Mouse (Mus musculus) cerebellum, adult 11-12 months (tissue): ENCODE results near the gene Rffl.

Experiments used
- DNase-seq: peaks from one replicate; pipeline ENCODE4 v3.0.0; 2022

Rffl gene

GRCm38 (mm10) chr11:82871031-82871446 is at the start of gene Rffl:
Gene Rffl (minus strand): TSS chr11:82871210.
- DNase-seq = peak; percentile 88

DNA sequence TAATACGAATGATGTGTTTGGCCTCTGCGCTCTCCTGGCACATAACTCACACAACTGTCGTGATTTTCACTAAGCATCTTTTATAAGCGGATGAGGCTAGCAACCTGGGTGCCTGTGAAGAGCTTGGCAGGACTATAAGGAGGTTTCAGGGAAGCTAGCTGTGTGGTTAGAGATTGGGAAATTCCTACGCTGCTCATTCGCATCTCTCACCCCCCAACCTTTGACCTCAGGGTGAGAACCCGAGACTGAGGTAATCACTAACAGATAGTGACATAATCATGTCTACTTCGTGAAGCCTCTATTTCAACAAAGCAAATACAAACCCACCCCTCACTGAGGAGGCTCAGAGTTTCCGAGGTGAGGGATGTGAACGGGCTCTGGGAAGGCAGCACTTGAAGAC is 49.8 kb upstream of the Rffl start:
- DNase-seq = no peak

DNA sequence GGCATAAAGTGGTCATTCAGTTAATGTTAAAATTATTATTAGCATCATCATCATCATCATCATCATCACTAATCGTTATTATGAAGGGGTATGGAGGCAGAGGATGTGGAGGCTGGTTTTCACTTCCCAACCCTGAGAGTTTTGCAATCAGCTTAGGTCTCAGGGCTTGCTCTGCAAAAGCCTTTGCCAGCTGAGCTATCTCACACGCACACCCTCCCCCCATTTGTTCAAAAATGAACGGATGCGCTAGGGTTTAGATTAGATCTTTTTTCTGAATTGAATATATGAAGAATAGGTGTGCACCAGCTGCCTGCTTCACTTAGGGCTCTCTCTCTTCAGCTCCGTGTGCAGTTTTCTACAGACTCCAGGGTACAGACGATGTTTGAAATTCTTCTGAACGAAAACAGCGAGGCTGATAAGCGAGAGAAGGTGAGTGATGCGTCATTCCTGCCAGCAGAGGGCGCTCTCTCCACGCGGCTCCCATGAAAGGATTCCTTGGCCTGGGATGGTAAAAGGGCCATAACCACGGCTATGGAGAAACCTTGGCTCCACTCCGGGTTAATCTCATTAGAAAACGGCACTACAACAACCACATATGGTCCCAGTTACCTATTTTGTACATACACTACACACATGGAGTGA is 43.8 kb upstream of the Rffl start:
- DNase-seq = peak; percentile 50

DNA sequence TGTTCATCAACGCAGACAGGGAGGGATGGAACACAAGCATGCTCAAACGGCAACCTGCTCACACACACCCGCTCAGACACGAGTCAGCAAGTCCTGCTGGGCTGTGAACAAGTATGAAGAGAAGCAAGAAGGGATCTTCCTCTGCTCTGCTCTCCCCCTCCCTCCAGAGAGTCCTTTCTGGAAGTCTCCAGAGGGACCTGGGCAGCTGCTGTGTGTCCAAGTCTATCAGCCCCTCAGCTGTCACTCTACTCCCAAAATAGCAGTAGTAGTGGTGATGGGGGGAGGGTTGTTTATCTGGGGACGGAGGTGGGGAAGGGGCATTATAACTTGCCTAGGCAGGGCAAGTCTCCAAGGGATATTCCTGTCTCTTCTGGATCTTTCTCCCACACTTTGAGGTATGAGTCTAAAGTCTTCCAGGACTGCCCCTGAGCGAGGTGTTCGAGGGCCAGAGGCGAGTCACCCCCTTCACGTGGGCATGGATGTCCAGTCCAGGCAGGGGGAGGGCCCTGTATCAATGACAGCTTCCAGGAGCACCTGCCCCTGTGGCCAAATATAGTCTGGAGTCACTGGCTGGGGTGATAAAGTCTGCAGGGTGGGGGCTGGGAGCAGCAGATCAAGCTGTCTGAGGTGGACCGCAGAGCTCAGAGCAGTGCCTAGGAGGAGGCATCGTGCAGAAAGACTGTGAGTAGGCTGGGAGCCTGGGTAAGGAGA is 39.8 kb upstream of the Rffl start:
- DNase-seq = no peak

- no peak for DNase-seq
Measured at GRCm38 (mm10) chr11:82910250-82910649, 39.2 kb upstream of the Rffl start, which contains the start of gene Unc45b. Gene Unc45b (plus strand): TSS chr11:82910550.

DNA sequence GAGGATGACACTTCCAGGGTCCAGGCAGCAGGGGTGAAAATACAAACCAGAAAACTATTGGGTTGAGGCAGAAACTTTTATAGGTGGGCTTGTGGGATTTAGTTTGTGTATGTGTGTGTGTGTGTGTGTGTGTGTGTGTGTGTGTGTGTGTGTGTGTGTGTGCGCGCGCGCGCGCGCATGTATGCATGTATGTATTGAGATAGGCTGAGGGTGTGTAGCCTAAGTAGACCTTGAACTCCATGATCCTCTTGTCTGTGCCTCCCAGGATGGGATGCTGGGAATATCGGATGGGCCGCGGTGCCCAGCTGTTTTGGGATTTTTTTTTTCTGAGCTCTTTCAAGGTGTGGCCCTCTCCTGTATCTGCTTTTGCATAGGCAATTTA is 37.6 kb upstream of the Rffl start:
- no peak for DNase-seq

DNA sequence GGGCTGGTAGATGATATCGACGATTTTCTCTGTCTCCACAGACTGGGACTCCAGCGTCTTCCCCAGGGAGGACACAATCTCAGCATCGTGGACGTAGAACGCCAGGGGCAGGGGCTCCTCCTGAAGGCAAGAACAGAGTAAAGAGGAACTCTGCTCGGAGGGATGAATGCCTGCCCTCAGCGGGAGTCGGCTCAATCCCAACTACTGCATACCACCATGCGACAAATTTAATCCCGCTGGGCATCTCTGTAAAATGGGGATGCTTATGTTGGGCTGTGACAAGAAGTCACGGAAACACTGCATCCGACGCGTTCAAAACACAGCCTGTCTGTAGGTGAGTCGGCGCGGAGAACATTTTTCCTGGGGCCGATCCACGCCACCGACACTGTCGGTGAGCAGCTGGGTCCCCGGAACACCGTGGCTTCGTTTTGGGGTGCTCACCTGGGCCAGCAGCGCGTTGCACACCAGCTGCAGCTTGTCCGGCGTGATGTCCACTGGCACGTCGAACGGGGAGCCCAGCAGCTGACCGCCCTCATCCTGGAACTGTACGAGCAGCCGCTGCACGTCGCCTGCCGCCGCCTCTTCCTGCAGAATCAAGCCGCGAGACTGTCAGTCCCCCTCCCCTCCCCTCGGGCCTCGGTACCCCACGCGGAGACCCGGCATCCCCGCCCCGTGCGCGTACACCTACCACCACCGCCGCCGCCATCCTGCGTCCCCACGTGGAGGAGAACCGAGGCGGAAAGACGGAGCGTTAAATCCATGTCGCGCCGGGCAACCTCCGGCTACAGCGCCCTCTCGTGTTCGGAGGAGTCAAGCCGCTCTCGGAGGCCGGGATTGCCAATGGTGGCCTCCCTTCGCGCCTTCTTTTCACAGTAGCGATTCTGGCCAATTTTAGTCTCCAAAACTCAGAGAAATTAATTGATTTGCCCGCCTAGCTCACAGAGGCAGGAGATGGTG is 36.9 kb upstream of the Rffl start, which contains the start of gene Nle1:
Nle1 (minus strand) TSS at position 761 of the 957 bp plus-strand sequence.
- peak; percentile 87 for DNase-seq

DNA sequence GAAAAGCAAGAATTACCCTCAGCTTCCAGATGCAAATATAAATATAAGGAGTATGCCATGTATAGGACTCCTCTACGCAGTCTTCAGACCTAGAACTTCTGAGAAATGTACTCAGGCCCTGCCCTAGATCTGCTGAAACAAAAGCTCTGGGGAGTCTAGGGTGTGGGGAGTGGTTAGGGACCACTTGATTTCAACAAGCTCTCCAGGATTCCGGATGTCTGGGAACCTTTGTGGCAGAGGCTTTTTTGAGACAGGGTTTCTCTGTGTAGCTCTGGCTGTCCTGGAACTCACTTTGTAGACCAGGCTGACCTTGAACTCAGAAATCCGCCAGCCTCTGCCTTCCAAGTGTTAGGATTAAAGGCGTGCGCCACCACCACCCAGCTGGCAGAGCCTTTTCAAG is 34.8 kb upstream of the Rffl start:
- no peak for DNase-seq

DNA sequence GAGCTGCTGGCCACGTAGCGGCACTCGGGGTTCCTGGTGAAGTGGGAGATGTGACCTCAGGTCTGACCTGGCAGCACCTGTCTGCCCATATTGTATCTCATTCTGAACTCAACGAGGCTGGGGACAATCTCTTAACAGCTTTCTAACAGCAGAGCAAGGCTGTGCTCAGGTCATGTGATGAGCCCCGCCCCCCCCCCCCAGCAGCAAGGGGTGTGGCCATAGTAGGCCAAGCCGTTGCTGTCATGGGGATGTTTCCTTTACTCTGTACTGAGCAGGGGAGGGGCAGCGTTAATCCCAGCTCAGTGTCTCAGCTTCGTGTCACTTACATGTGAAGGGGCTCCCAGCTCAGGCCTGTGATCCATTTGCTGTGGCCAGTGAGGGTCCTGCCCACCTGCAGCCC is 33.9 kb upstream of the Rffl start:
- DNase-seq = no peak

DNA sequence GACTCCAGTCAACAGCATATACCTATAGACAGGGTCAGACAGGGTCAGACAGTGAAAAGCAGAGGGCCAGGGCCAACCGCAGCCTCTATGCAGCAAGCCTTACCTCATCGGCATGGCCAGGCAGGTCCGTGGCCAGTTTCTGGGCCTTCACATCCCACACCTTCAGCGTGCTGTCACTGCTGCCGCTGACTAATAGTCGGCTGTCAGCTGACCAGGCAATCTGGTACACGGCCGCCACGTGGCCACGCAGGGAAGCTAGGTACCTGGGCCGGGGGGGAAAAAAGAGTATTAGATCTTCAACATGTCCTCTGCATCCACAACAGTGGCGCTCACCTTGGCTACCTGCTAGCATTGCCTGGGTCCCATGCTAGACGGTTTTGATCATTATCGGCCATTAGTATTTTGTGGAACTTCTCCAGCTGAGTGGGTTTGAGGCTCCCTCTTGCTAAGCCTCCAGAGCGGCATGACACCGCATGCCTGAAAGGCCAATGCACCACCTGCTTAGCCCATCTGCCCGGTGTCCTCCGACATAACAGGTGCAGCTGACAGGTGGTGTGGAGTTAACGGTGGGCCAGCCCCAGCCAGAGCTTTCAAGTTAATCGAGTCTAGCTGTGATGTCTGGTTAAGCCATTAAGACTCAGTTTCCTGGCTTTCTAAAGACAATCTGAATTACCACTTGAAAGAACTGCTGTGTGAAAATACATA is 30.7 kb upstream of the Rffl start:
- peak; percentile 77 for DNase-seq

DNA sequence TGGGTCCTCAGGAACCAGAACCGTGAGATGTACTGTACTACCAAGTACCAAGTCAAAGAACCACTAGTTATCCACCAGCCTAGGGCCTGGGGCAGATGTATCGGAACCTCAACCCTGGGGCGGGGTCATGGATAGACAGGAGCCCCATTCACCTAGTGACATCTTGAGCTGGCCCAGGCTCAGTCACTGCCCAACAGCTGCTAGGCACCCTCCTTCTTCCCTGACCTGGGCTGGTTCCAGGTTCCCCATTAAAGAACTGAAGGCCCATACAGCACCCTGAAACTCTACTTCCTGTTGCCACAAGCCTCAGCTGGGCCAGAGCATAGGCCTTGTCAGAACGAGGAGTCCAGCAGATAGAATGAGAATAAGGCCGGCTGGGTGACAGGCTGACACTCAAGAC is 28.7 kb upstream of the Rffl start:
- no peak for DNase-seq

- DNase-seq = no peak
Measured at GRCm38 (mm10) chr11:82897478-82897877, 26.5 kb upstream of the Rffl start.

DNA sequence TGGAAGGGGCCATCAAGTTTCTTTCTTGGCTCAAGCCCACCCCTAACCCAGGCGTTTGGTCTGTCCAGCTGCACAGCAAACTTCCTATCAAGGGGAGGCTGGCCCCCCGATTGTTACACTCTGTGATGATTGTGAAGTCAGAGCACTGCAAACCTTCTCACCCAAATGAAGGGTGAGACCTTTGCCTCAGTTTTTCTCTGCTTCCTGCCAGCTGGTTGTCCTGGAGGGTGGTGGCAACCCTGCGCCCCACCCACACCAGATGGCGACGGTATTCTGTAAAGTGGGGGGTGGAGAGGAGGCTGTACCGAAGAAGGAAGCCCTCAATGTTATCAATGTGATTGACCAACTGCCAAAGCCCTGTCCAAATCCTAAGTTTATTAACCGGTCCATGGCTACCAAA is 20.9 kb upstream of the Rffl start, which contains the start of gene Fndc8:
Fndc8 (plus strand) TSS at position 189 of the 400 bp plus-strand sequence.
- DNase-seq = no peak

- peak; percentile 93 for DNase-seq
Measured at GRCm38 (mm10) chr11:82890342-82890762, 19.3 kb upstream of the Rffl start, which contains the start of gene Rad51d. Gene Rad51d (minus strand): TSS chr11:82890614.

GRCm38 (mm10) chr11:82889524-82890341 is 18.7 kb upstream of the Rffl start:
- DNase-seq = peak; percentile 32

- no peak for DNase-seq
Measured at GRCm38 (mm10) chr11:82888491-82888946, 17.5 kb upstream of the Rffl start.

DNA sequence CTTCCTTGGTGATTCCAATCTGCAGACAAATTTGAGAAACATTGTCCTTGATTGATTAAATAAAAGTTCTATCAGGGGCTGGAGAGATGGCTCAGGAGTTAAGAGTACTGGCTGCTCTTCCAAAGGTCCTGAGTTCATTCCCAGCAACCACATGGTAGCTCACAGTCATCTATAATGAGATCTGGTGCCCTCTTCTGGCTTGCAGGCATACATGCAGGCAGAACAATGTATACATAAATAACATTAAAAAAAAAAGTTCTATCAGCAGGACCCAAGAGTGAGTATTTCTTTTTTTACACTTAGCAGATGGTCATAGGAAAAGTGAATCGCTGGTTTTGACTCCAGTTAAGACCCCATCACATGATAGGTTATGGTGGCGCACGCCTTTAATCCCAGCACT is 15.5 kb upstream of the Rffl start:
- no peak for DNase-seq

GRCm38 (mm10) chr11:82883180-82883579 is 12.2 kb upstream of the Rffl start:
- no peak for DNase-seq

GRCm38 (mm10) chr11:82877726-82878344 is 6.8 kb upstream of the Rffl start:
- no peak for DNase-seq

DNA sequence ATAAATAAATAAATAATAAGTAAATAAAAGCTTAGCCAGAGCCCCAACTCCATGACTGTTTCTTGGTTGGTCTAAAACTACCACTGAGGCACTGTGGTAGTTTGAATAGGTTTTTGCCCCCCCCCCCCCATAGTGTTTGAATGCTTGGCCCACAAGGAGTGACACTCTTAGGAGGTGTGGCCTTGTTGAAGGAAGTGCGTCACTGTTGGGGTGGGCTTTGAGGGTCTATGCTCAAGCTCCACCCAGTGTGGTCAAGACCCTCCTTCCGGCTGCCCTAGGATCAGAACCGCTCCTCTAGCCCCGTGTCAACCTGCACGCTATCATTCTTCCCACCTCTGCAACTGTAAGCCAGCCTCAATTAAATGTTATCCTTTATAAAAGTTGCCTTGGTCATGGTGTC is 4.6 kb upstream of the Rffl start:
- no peak for DNase-seq

GRCm38 (mm10) chr11:82874924-82875323 is 3.9 kb upstream of the Rffl start:
- DNase-seq = no peak
